Mouse (Mus musculus) frontal cortex, postnatal 10 days (tissue): ENCODE data around the gene Zfp287.

Source experiments
- DNase-seq, 2 experiments: peaks; one replicate each; pipeline ENCODE4 v3.0.0; 2022; ENCODE audit warnings: low spot score in 2 of 2, mixed read lengths in 1 of 2

The Zfp287 gene

GRCm38 (mm10) chr11:62701218-62701617, 30.5 kb downstream of the Zfp287 start:
- DNase-seq: no peak

GRCm38 (mm10) chr11:62699749-62700148, 32.0 kb downstream of the Zfp287 start:
- DNase-seq: no peak

GRCm38 (mm10) chr11:62695126-62695525, 36.6 kb downstream of the Zfp287 start:
- no peak for DNase-seq

- peak in 1 of 2 experiments; percentile 18 for DNase-seq
Measured at GRCm38 (mm10) chr11:62693299-62694184, 38.2 kb downstream of the Zfp287 start.

- no peak for DNase-seq
Measured at GRCm38 (mm10) chr11:62691592-62691991, 40.1 kb downstream of the Zfp287 start.

GRCm38 (mm10) chr11:62679954-62680353, 51.8 kb downstream of the Zfp287 start:
- DNase-seq: no peak

- DNase-seq: no peak
Measured at GRCm38 (mm10) chr11:62678778-62679354, 52.8 kb downstream of the Zfp287 start.

- DNase-seq: no peak
Measured at GRCm38 (mm10) chr11:62676290-62676596, 55.5 kb downstream of the Zfp287 start.

GRCm38 (mm10) chr11:62675480-62676289, 56.0 kb downstream of the Zfp287 start:
- DNase-seq: peak; percentile 55 to 57

GRCm38 (mm10) chr11:62670006-62670405, 61.7 kb downstream of the Zfp287 start:
- no peak for DNase-seq

GRCm38 (mm10) chr11:62669471-62669870, 62.2 kb downstream of the Zfp287 start:
- DNase-seq: peak; percentile 39 to 42

- DNase-seq: no peak
Measured at GRCm38 (mm10) chr11:62668986-62669385, 62.7 kb downstream of the Zfp287 start.

GRCm38 (mm10) chr11:62664250-62664649, 67.5 kb downstream of the Zfp287 start:
- DNase-seq: no peak

GRCm38 (mm10) chr11:62660885-62661284, 70.8 kb downstream of the Zfp287 start:
- no peak for DNase-seq

GRCm38 (mm10) chr11:62652080-62652479, 79.6 kb downstream of the Zfp287 start:
- no peak for DNase-seq

GRCm38 (mm10) chr11:62651563-62651962, 80.1 kb downstream of the Zfp287 start:
- no peak for DNase-seq
